In genomic region chr1:46869788-46870187, GRCm38 (mm10) we compare ENCODE assay signal across 21 mouse cellular contexts.
"Had no signal": no experiment of that assay in that cellular context is flagged by ENCODE, and none has a peak within 500 bp of the region (broad histone marks: within the 10 kb centered on the region; RNA-seq: fewer than 3 reads in every experiment).

No protein-coding gene starts in this region.

- H3K36me3 ChIP-seq: limb, embryonic 12.5 days; liver, embryonic 12.5 days; liver, embryonic 15.5 days; midbrain, embryonic 10.5 days; midbrain, embryonic 13.5 days; neural tube, embryonic 12.5 days; neural tube, embryonic 15.5 days had no signal

- H3K4me1 ChIP-seq: limb, embryonic 12.5 days; liver, embryonic 12.5 days; liver, embryonic 15.5 days; midbrain, embryonic 10.5 days; midbrain, embryonic 13.5 days; neural tube, embryonic 12.5 days; neural tube, embryonic 15.5 days had no signal

- ATAC-seq: liver, embryonic 12.5 days; midbrain, embryonic 13.5 days had no signal

- H3K4me2 ChIP-seq: limb, embryonic 12.5 days; liver, embryonic 12.5 days; liver, embryonic 15.5 days; midbrain, embryonic 13.5 days; neural tube, embryonic 12.5 days; neural tube, embryonic 15.5 days had no signal

- H3K27ac ChIP-seq: kidney, postnatal 0 days; layer of hippocampus, adult 2 months; limb, embryonic 12.5 days; liver, embryonic 12.5 days; liver, embryonic 15.5 days; macrophage; midbrain, embryonic 10.5 days; midbrain, embryonic 13.5 days; neural tube, embryonic 12.5 days; neural tube, embryonic 15.5 days had no signal

- H3K27me3 ChIP-seq: limb, embryonic 12.5 days; liver, embryonic 12.5 days; liver, embryonic 15.5 days; midbrain, embryonic 13.5 days; neural tube, embryonic 12.5 days; neural tube, embryonic 15.5 days had no signal

- H3K9ac ChIP-seq: limb, embryonic 12.5 days; liver, embryonic 12.5 days; liver, embryonic 15.5 days; midbrain, embryonic 13.5 days; neural tube, embryonic 12.5 days; neural tube, embryonic 15.5 days had no signal

- DNase-seq: kidney, adult 2 months; kidney, postnatal 25 days; layer of hippocampus, adult 9-11 months; liver; lung, adult 18-20 months; right cerebral cortex, adult 18-20 months; right cerebral cortex, postnatal 14 days; spleen, adult 18-20 months; thymus, adult 18-20 months; thymus, postnatal 14 days; thymus, postnatal 4 days had no signal

- H3K4me3 ChIP-seq: layer of hippocampus, adult 2 months; limb, embryonic 12.5 days; liver, embryonic 12.5 days; liver, embryonic 15.5 days; midbrain, embryonic 10.5 days; midbrain, embryonic 13.5 days; neural tube, embryonic 12.5 days; neural tube, embryonic 15.5 days had no signal

- H3K9me3 ChIP-seq: limb, embryonic 12.5 days; liver, embryonic 12.5 days; liver, embryonic 15.5 days; midbrain, embryonic 10.5 days; midbrain, embryonic 13.5 days; neural tube, embryonic 12.5 days; neural tube, embryonic 15.5 days had no signal
